Mouse (Mus musculus) right cerebral cortex, postnatal 4 days (tissue): ENCODE data around the gene Uchl3.
A peak's percentile ranks its signal among the peaks of the same experiment; 100 is the strongest.

Experiments used
- DNase-seq: peaks from one replicate; pipeline ENCODE4 v3.0.0-alpha.2; 2022

Gene Uchl3

GRCm38 (mm10) chr14:101653581-101654525 is at the start of gene Uchl3:
TSS of gene Uchl3 (plus strand) at chr14:101653967.
- peak; percentile 100 for DNase-seq

DNA sequence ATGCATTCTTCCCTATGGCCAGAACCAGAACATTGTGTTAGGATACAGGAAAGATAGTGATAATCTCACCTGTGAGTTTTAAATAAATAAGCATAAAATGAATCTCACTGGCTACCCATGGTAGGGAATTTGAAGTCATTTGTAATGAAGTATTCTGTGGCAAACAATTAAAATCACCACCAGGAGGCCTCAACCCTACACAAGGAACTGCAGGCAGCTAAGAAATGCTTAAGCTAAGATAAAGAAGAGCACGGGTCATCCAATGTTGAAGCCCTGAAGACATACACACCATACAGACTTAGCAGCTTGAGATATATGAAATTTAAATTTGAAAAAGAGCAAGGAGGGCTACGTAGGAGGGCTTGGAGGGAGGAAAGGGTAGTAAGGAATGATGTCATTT is 47.9 kb upstream of the Uchl3 start:
- DNase-seq, result no peak

DNA sequence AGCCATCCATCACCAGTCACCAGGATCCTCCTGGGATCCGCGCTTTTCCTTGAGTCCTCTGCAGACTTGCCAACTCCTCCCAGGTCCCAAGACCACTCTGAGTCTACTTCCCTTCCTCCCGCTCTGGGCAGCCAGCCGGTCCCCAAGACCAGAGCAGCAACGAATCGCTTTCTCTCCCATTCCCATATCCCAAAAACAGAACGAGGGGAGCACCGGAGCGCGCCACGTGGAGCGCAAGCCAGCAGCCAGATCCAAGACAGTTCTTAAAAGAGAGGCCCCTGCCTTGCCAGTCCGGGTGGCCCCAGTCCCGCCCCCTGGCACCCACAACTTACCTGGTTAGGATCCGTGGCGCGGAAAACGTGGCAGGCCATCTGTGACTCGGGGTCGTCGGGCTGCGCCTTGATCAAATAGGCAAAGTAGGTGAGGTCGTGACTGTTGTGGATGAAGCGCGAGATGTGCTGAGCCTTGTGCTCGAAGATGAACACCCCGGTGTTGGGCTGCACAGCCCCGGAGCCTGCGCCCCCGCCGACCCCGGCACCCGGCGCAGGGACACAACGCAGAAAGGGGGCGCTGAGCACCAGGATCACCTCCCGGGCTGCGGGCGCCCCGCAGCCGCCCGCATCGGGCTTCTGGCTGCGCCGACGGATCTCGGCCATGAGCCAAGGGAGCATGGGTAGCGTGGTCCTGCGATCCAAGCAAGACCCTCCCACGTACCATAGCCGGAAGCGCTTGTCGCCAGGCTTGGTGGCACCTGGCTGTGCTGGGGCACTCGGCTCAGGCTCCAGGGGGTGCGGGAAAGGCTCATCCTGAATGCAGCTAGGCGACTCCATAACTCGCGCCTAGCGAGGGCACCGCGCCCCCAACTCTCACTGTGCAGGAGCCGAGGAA is 45.9 kb upstream of the Uchl3 start:
- peak; percentile 23 for DNase-seq

DNA sequence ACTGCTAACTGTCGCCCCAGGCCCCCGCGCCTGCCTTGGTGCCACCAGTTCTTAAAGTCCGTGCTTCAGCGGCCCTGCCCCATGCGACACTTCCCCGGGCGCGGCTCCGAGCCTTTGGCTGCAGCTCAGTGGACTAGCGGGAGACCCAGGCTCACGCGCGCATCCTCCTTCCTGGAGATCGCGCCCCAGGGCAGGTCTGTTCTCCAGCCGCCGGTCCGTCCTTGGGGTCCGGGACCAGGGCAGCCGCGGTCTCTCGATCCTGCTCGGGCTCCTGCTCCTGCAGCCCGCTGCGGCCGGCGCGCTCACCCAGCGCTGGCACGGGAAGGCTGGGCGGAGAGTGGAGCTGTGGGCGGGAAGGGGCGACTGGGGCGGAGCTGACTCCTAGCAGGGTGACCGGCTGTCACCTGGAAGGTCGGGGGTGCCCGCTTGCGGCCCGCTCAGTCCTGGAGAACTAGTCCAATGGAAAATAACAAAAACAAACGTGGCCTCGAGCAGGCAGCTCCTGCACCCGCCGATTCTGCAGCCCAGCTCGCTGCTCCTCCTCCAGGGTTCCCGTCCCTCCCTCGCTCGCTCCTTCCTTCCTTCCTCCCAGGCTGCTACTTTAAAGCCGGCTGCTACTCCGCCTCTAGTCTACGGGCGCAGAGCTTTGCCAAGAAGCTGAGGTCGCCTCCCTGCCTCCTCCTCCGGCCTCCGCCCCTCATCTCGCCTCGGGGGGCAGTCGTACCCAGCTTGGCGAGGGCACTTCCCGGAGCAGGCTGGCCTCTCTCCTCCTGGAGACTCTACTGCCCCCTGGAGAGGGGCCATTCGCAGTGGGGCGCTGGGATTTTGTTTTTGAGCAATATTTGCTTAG is 45.0 kb upstream of the Uchl3 start, which contains the start of gene Tbc1d4:
Gene Tbc1d4, minus strand, starts transcription at position 673 of the 850 bp plus-strand sequence.
- DNase-seq, result peak; percentile 64

DNA sequence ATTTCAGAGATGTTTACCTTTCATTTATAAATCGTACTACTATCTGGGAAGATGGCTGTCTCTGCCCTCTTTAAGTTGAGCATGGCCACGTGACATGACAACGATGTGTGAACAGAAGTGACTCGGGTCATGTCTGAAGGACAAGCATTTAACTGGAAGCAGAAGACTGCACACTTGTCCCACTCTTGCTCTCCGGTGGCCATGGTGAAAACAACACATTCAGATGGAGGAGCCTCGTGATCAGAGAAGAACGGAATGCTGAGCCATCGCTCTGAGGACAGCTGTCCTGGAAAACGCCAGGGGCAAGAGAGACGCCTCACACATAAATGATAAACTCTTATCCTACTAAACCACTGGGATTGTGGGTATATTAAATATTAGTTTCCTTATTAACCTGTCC is 43.1 kb upstream of the Uchl3 start:
- no peak for DNase-seq

GRCm38 (mm10) chr14:101613206-101613605 is 40.6 kb upstream of the Uchl3 start:
- DNase-seq, result no peak

DNA sequence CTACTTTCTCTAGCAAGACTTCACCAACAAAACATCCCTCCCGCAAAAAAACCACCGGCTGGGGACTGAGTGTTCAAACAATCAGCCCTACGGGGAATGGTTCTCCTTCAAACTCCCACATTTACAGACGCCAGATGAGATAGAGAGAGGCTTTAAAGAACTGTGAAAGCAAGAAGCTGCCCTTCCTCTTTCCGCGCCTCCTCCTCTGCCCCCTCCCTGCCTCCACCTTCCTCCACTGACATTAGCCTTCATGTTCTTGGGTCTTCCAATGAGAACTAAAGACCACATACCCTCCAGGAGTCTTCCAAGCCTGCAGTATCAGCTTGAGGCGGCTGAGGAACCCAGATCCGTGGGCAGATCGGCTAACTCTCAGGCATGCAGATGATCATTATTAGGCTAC is 37.6 kb upstream of the Uchl3 start:
- no peak for DNase-seq

- DNase-seq, result no peak
Observed at GRCm38 (mm10) chr14:101617680-101618079, 36.1 kb upstream of the Uchl3 start.

DNA sequence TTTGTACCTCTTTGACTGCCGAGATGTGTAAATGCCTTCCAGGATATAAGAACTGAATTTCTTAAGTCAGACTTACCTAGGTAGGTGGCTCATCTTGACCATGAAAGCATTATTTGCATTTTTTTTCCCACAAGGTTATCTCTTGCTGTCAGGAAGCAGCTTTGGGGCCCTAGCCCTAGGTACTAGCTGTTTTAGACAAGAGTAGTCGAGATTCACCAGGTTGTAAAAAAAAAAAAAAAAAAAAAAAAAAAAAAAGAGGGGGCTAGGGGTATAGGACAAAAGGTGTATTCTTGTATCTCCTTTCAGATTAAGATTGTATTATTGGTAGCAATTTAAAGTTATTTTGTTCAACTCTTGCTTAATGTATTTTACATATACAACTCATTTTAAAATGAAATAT is 23.2 kb upstream of the Uchl3 start:
- no peak for DNase-seq

DNA sequence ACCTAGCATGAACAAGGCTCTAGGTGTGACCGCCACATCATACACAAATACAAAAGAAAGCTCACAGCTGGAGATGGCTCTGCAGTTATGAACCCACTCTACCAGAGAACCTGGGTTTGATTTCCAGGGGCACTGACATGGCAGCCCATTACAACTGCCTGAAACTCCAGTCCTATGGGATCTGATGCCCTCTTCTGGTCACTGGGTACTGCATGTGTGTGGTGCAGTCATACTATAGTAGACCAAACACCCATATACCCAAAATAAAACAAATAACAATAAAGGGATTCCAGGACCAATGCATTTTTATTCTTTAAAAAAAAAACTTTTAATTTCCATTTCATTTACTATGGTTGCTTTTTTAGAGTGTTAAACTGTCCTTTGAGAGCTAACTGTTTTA is 18.0 kb upstream of the Uchl3 start:
- DNase-seq, result no peak

GRCm38 (mm10) chr14:101637381-101637780 is 16.4 kb upstream of the Uchl3 start:
- DNase-seq, result no peak

GRCm38 (mm10) chr14:101640153-101640843 is 13.5 kb upstream of the Uchl3 start, which contains the start of gene Commd6:
TSS of gene Commd6 (minus strand) at chr14:101640686.
- DNase-seq, result peak; percentile 86

DNA sequence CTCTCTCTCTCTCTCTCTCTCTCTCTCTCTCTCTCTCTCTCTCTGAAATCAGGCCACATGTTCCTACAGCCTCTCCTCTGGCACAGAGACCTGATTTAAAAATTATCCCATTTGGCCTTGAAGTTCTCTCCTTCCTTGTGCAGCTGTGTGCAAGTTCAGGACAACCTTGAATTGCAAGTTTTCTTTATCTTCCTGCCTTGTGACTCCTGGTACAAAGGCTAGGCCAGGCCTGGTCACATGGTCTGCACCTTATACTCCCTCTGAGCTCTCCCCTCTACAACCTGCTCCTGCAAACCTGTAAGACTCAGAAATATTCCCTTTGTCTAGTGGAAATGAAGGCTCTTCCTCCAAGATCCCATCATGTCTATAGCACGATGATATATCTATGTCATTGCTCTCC is 8.8 kb upstream of the Uchl3 start:
- DNase-seq, result no peak

DNA sequence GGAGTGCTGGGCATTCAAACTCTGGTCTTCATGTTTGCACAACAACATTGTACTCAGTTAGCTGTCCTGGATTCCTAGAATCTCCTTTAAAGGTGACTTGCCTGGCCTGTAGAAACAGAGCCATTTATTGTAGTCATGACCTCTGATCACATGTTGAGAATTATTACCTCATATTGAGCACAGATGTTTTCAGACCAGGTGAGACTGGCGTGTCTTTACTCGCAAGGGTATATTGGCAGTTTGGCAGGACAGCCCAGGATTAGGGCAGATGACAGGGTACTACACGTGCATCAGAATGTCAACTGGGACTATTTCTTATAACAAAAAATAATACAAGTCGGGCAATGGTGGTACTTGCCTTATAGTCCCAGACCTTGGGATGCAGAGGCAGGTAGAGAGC is 3.2 kb upstream of the Uchl3 start:
- DNase-seq, result no peak

GRCm38 (mm10) chr14:101652571-101652970 is 1.2 kb upstream of the Uchl3 start:
- no peak for DNase-seq

DNA sequence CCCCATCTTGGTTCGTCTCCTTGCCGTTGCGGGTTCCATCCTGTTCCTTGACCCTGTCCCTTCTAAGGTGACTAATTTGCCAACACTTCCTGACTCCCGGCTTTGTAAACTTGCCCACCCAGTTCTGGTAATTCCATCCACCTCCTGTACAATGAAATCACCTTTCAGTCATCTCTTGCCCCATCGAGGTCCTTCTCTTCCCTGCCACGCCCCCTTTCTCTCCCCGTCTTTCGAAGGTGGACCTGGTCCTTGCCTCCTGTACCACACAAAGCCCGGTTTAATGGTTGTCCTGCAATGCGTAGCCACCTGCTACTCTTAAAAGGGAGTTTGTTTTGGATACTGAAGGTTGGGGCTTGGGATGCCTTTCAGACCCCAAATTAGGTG is 751 bp downstream of the Uchl3 start:
- DNase-seq, result peak; percentile 6

GRCm38 (mm10) chr14:101656307-101656706 is 2.5 kb downstream of the Uchl3 start:
- no peak for DNase-seq

GRCm38 (mm10) chr14:101661654-101662412 is 8.1 kb downstream of the Uchl3 start:
- no peak for DNase-seq

- DNase-seq, result no peak
Observed at GRCm38 (mm10) chr14:101664274-101664673, 10.5 kb downstream of the Uchl3 start.

DNA sequence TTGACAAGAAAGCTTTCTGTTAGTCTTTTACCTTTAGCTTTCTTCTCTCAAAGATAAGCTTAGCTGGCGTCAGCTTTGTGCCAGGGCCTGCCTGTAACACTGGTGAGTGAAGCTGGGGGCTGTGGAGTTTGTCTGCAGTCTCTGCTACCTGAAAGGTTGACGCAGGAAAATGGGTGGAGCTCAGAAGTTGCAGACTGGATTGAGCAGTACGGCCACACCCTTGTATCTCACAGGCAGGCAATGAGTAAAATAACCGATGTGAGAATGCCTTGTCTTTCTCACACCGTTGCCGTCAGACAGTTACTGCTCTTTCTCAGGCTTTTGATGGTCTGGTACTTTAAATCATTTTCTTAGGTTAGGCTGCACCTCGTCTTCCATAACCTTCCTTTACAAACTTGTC is 12.3 kb downstream of the Uchl3 start:
- DNase-seq, result no peak

GRCm38 (mm10) chr14:101666536-101666935 is 12.8 kb downstream of the Uchl3 start:
- no peak for DNase-seq
